Mouse (Mus musculus) embryonic facial prominence, embryonic 12.5 days (tissue): ENCODE data around the gene Ly6g6c. TPM values are rescaled to one million over a fixed set of nuclear protein-coding genes. Genes with fewer than 3 reads are reported as not detected.

Source experiments
- ATAC-seq: fragments of 200-750 bp; cut with Nextera tagmentation; 2 replicates; pipeline ENCODE4 v1.8.0; 2017; ENCODE audit not compliant: insufficient number of reproducible peaks, insufficient read depth, low FRiP score, low TSS enrichment
- H3K27ac ChIP-seq: fragments of 300-500 bp; sonication (generic); 2 replicates; pipeline ENCODE4 v1.5.1; 2016; ENCODE audit warnings: mild to moderate bottlenecking
- H3K27me3 ChIP-seq: fragments of 300-500 bp; sonication (generic); 2 replicates; pipeline ENCODE4 v1.6.1; 2016; ENCODE audit warnings: mild to moderate bottlenecking, moderate library complexity
- H3K36me3 ChIP-seq: fragments of 300-500 bp; sonication (generic); 2 replicates; pipeline ENCODE4 v1.6.1; 2016; ENCODE audit warnings: mild to moderate bottlenecking
- H3K4me1 ChIP-seq: fragments of 300-500 bp; sonication (generic); 2 replicates; pipeline ENCODE4 v1.6.1; 2016
- H3K4me2 ChIP-seq: fragments of 300-500 bp; sonication (generic); replicated peaks from 2 replicates; pipeline ENCODE4 v1.6.1; 2016; ENCODE audit warnings: mild to moderate bottlenecking, moderate library complexity
- H3K4me3 ChIP-seq: fragments of 300-500 bp; sonication (generic); 2 replicates; pipeline ENCODE4 v1.5.1; 2016; ENCODE audit warnings: mild to moderate bottlenecking
- H3K9ac ChIP-seq: fragments of 300-500 bp; sonication (generic); 2 replicates; pipeline ENCODE4 v1.6.1; 2016; ENCODE audit warnings: mild to moderate bottlenecking, moderate library complexity
- H3K9me3 ChIP-seq: fragments of 300-500 bp; sonication (generic); 2 replicates; pipeline ENCODE4 v1.6.1; 2016; ENCODE audit warnings: mild to moderate bottlenecking, moderate library complexity
- WGBS: fragments of 180-500 bp; shearing (Covaris S2); methylation state at CpG from one replicate; pipeline ENCODE4 v1.1.7; 2016; 5-methylcytosine and 5-hydroxymethylcytosine counted together
- polyA plus RNA-seq: library from polyadenylated mRNA; unstranded; fragments of >200 nt; fragmentation: Nextera tagmentation; extraction: Ambion mirVana; gene quantifications from 2 replicates; pipeline ENCODE4 v1.2.1, GENCODE M21; 2016

Gene Ly6g6c
- polyA plus RNA-seq, 1 experiment from 2014 or later: not detected

GRCm38 (mm10) chr17:35049561-35050016 lies 15.6 kb upstream of the Ly6g6c start, which contains the start of gene Clic1:
Gene Clic1 (plus strand): TSS chr17:35049966.
- WGBS: 5% methylated on average over 11 of the region's 11 CpGs
- Histone ChIP-seq H3K9ac (peak within 1 kb of the TSS; percentile 83), H3K4me1 (peaks cover 43% of the 10 kb centered on the region), H3K4me2 (peak within 1 kb of the TSS; percentile 92), H3K36me3 (peaks cover 22% of the 10 kb centered on the region), H3K9me3 (no peaks in the 10 kb centered on the region), H3K4me3 (peak within 1 kb of the TSS; percentile 62), H3K27me3 (no peaks in the 10 kb centered on the region), H3K27ac (peak within 1 kb of the TSS; percentile 98)
- peak; percentile 31; the same call in 1 of the 2 replicates for ATAC-seq

- Histone ChIP-seq H3K9me3 (no peaks in the 10 kb centered on the region), H3K27ac (peak overlapping the region; percentile 98), H3K4me3 (peak overlapping the region; percentile 62), H3K9ac (peak overlapping the region; percentile 83), H3K36me3 (peaks cover 27% of the 10 kb centered on the region), H3K4me1 (peaks cover 43% of the 10 kb centered on the region), H3K27me3 (no peaks in the 10 kb centered on the region), H3K4me2 (peak overlapping the region; percentile 92)
- under 1% methylated on average over 27 of the region's 27 CpGs for WGBS
- peak; percentile 9; the same call in 1 of the 2 replicates for ATAC-seq
Observed at GRCm38 (mm10) chr17:35050126-35050750, 14.9 kb upstream of the Ly6g6c start.

GRCm38 (mm10) chr17:35051156-35052086 lies 13.8 kb upstream of the Ly6g6c start:
- Histone ChIP-seq H3K27me3 (no peaks in the 10 kb centered on the region), H3K27ac (peak overlapping the region; percentile 98), H3K9ac (peak overlapping the region; percentile 83), H3K36me3 (peaks cover 37% of the 10 kb centered on the region), H3K9me3 (no peaks in the 10 kb centered on the region), H3K4me3 (peak overlapping the region; percentile 62), H3K4me2 (peak overlapping the region; percentile 92), H3K4me1 (peaks cover 43% of the 10 kb centered on the region)
- WGBS: 1% methylated on average over 18 of the region's 21 CpGs
- no peak for ATAC-seq

- peaks cover 40% of the 10 kb centered on the region for H3K36me3 ChIP-seq
- H3K27me3 ChIP-seq: no peaks in the 10 kb centered on the region
- peak overlapping the region; percentile 92 for H3K4me2 ChIP-seq
- no peak for ATAC-seq
- peak overlapping the region; percentile 98 for H3K27ac ChIP-seq
- H3K4me1 ChIP-seq: peaks cover 37% of the 10 kb centered on the region
- 75% methylated on average over 12 of the region's 12 CpGs for WGBS
- H3K9ac ChIP-seq: peak overlapping the region; percentile 83
- peak overlapping the region; percentile 62 for H3K4me3 ChIP-seq
- no peaks in the 10 kb centered on the region for H3K9me3 ChIP-seq
Observed at GRCm38 (mm10) chr17:35052271-35052798, 12.9 kb upstream of the Ly6g6c start.

GRCm38 (mm10) chr17:35055691-35056495 lies 9.3 kb upstream of the Ly6g6c start:
- no peak overlapping the region for H3K4me3 ChIP-seq
- H3K4me2 ChIP-seq: no peak overlapping the region
- H3K27me3 ChIP-seq: no peaks in the 10 kb centered on the region
- H3K27ac ChIP-seq: no peak overlapping the region
- WGBS: 91% methylated on average over 7 of the region's 7 CpGs
- ATAC-seq: no peak
- H3K9me3 ChIP-seq: no peaks in the 10 kb centered on the region
- H3K4me1 ChIP-seq: peaks cover 25% of the 10 kb centered on the region
- H3K9ac ChIP-seq: no peak overlapping the region
- H3K36me3 ChIP-seq: peaks cover 52% of the 10 kb centered on the region

- H3K27me3 ChIP-seq: no peaks in the 10 kb centered on the region
- no peak overlapping the region for H3K27ac ChIP-seq
- no peak for ATAC-seq
- WGBS: 69% methylated on average over 3 of the region's 3 CpGs
- peaks cover 21% of the 10 kb centered on the region for H3K4me1 ChIP-seq
- no peak overlapping the region for H3K4me2 ChIP-seq
- peaks cover 63% of the 10 kb centered on the region for H3K36me3 ChIP-seq
- no peak overlapping the region for H3K9ac ChIP-seq
- H3K9me3 ChIP-seq: no peaks in the 10 kb centered on the region
- H3K4me3 ChIP-seq: no peak overlapping the region
Observed at GRCm38 (mm10) chr17:35057090-35057489, 8.1 kb upstream of the Ly6g6c start.

- Histone ChIP-seq H3K27ac (0 out of 2 replicates have a peak overlapping the region, but pooled peaks have one; percentile 96), H3K36me3 (peaks cover 63% of the 10 kb centered on the region)
Observed at GRCm38 (mm10) chr17:35058316-35058715, 6.9 kb upstream of the Ly6g6c start.

GRCm38 (mm10) chr17:35058911-35059892 lies 6.0 kb upstream of the Ly6g6c start, which contains the start of gene Ddah2:
Gene Ddah2 (plus strand): TSS chr17:35059035.
- Histone ChIP-seq H3K36me3 (peaks cover 59% of the 10 kb centered on the region), H3K4me3 (peak within 1 kb of the TSS; percentile 83), H3K4me1 (peaks cover 15% of the 10 kb centered on the region), H3K4me2 (peak within 1 kb of the TSS; percentile 98), H3K27me3 (0 out of 2 replicates have a peak, but pooled peaks cover 10% of the 10 kb centered on the region), H3K9ac (peak within 1 kb of the TSS; percentile 86), H3K27ac (peak within 1 kb of the TSS; percentile 96), H3K9me3 (no peaks in the 10 kb centered on the region)
- 1% methylated on average over 57 of the region's 57 CpGs for WGBS
- ATAC-seq: peak; percentile 86

More at GRCm38 (mm10) chr17:35058316-35058715, 6.9 kb upstream of the Ly6g6c start:
- Histone ChIP-seq H3K4me1 (peaks cover 13% of the 10 kb centered on the region), H3K4me2 (peak overlapping the region; percentile 98; the same call in 1 of the 2 replicates), H3K9ac (no peak overlapping the region), H3K9me3 (no peaks in the 10 kb centered on the region), H3K27me3 (0 out of 2 replicates have a peak, but pooled peaks cover 3% of the 10 kb centered on the region), H3K4me3 (peak overlapping the region; percentile 83; the same call in 1 of the 2 replicates)
- no peak for ATAC-seq
- 67% methylated on average over 9 of the region's 9 CpGs for WGBS

- H3K4me3 ChIP-seq: peak overlapping the region; percentile 83
- H3K36me3 ChIP-seq: peaks cover 53% of the 10 kb centered on the region
- ATAC-seq: no peak
- H3K9ac ChIP-seq: peak overlapping the region; percentile 86
- H3K4me2 ChIP-seq: peak overlapping the region; percentile 98
- peaks cover 24% of the 10 kb centered on the region for H3K4me1 ChIP-seq
- no peaks in the 10 kb centered on the region for H3K9me3 ChIP-seq
- peak overlapping the region; percentile 96; the same call in 1 of the 2 replicates for H3K27ac ChIP-seq
- 30% methylated on average over 14 of the region's 14 CpGs for WGBS
- peaks cover 17% of the 10 kb centered on the region for H3K27me3 ChIP-seq
Observed at GRCm38 (mm10) chr17:35060071-35060470, 5.1 kb upstream of the Ly6g6c start.
